Mouse (Mus musculus) heart, embryonic 14.5 days (tissue): ENCODE data around the gene Gm17545. TPM values are rescaled to one million over a fixed set of nuclear protein-coding genes. Genes with fewer than 3 reads are reported as not detected.

Source experiments
- ATAC-seq: fragments of 200-750 bp; cut with Nextera tagmentation; 2 replicates; pipeline ENCODE4 v1.8.0; 2017; ENCODE audit warnings: low read depth, moderate TSS enrichment; ENCODE audit not compliant: insufficient number of reproducible peaks, insufficient read depth, low FRiP score
- H3K27ac ChIP-seq, 2 experiments: fragments of 200-500 bp in 1 of 2; fragments of 300-500 bp in 1 of 2; sonication (generic) in 1 of 2; replicated peaks in 1 of 2; 2 replicates each; pipeline ENCODE4 v1.5.1; 2012 to 2014; ENCODE audit warnings: low read depth in 2 of 2, low read length in 2 of 2, control low read depth in 1 of 2, mild to moderate bottlenecking in 1 of 2, mixed read lengths in 1 of 2; ENCODE audit not compliant: control insufficient read depth in 1 of 2, insufficient read depth in 1 of 2
- H3K27me3 ChIP-seq: fragments of 300-500 bp; sonication (generic); 2 replicates; pipeline ENCODE4 v1.6.1; 2014; ENCODE audit warnings: mild to moderate bottlenecking, low read length, control low read depth; ENCODE audit not compliant: control insufficient read depth, insufficient read depth
- H3K36me3 ChIP-seq: fragments of 300-500 bp; sonication (generic); 2 replicates; pipeline ENCODE4 v1.6.1; 2014; ENCODE audit warnings: mild to moderate bottlenecking, control low read depth, low read length, mixed read lengths; ENCODE audit not compliant: control insufficient read depth, insufficient read depth
- H3K4me1 ChIP-seq, 2 experiments: fragments of 200-500 bp in 1 of 2; fragments of 300-500 bp in 1 of 2; sonication (generic) in 1 of 2; 2 replicates each; pipeline ENCODE4 v1.6.1; 2012 to 2014; ENCODE audit warnings: low read length in 2 of 2, control low read depth in 1 of 2, mixed read lengths in 1 of 2; ENCODE audit not compliant: control insufficient read depth in 2 of 2, insufficient read depth in 2 of 2
- H3K4me2 ChIP-seq: fragments of 300-500 bp; sonication (generic); 2 replicates; pipeline ENCODE4 v1.6.1; 2014; ENCODE audit warnings: mild to moderate bottlenecking, low read length
- H3K4me3 ChIP-seq, 2 experiments: fragments of 200-500 bp in 1 of 2; fragments of 300-500 bp in 1 of 2; sonication (generic) in 1 of 2; 2 replicates each; pipeline ENCODE4 v1.5.1; 2012 to 2014; ENCODE audit warnings: low read length in 2 of 2, mild to moderate bottlenecking in 2 of 2, control low read depth in 1 of 2, low read depth in 1 of 2, moderate library complexity in 1 of 2; ENCODE audit not compliant: control insufficient read depth in 1 of 2, insufficient read depth in 1 of 2
- H3K9ac ChIP-seq: fragments of 300-500 bp; sonication (generic); 2 replicates; pipeline ENCODE4 v1.6.1; 2014; ENCODE audit warnings: mild to moderate bottlenecking, low read length
- H3K9me3 ChIP-seq: fragments of 300-500 bp; sonication (generic); 2 replicates; pipeline ENCODE4 v1.6.1; 2016; ENCODE audit warnings: low read length, control low read depth; ENCODE audit not compliant: control insufficient read depth
- WGBS: fragments of 180-500 bp; shearing (Covaris S2); extraction: QIAGEN DNeasy Blood & Tissue Kit; methylation state at CpG from one replicate; pipeline ENCODE4 v1.1.7; 2014; 5-methylcytosine and 5-hydroxymethylcytosine counted together
- polyA plus RNA-seq: library from polyadenylated mRNA; unstranded; fragments of >200 nt; fragmentation: Nextera tagmentation; extraction: Ambion mirVana; gene quantifications from 2 replicates; pipeline ENCODE4 v1.2.1, GENCODE M21; 2014

Gm17545 gene
- polyA plus RNA-seq, 1 experiment from 2014 or later = not detected

- Histone ChIP-seq H3K4me1 (no peaks in the 10 kb centered on the region), H3K4me3 (no peak overlapping the region), H3K36me3 (no peaks in the 10 kb centered on the region), H3K27ac (no peak overlapping the region), H3K4me2 (no peak overlapping the region), H3K27me3 (no peaks in the 10 kb centered on the region), H3K9ac (no peak overlapping the region), H3K9me3 (no peaks in the 10 kb centered on the region; the same call in 1 of the 2 replicates)
- ATAC-seq = no peak
- WGBS = 76% methylated on average over 2 of the region's 2 CpGs
Measured at GRCm38 (mm10) chr9:22495133-22495532, 41.0 kb downstream of the Gm17545 start.

GRCm38 (mm10) chr9:22497021-22497767, 43.1 kb downstream of the Gm17545 start:
- no peaks in the 10 kb centered on the region for H3K27me3 ChIP-seq
- H3K4me1 ChIP-seq = no peaks in the 10 kb centered on the region
- H3K36me3 ChIP-seq = no peaks in the 10 kb centered on the region
- H3K9me3 ChIP-seq = no peaks in the 10 kb centered on the region; the same call in 1 of the 2 replicates
- 78% methylated on average over 6 of the region's 6 CpGs for WGBS
- H3K27ac ChIP-seq = no peak overlapping the region
- no peak overlapping the region for H3K4me2 ChIP-seq
- H3K4me3 ChIP-seq = no peak overlapping the region
- no peak overlapping the region for H3K9ac ChIP-seq
- ATAC-seq = no peak

GRCm38 (mm10) chr9:22502972-22503371, 48.9 kb downstream of the Gm17545 start:
- Histone ChIP-seq H3K36me3 (no peaks in the 10 kb centered on the region), H3K4me1 (peaks cover 7 to 9% of the 10 kb centered on the region in 2 experiments; a peak in 2 of 4 replicates), H3K27me3 (no peaks in the 10 kb centered on the region), H3K4me3 (no peak overlapping the region), H3K9ac (no peak overlapping the region), H3K4me2 (no peak overlapping the region), H3K9me3 (no peaks in the 10 kb centered on the region), H3K27ac (no peak overlapping the region)
- 90% methylated on average over 2 of the region's 2 CpGs for WGBS
- ATAC-seq = no peak

- Histone ChIP-seq H3K4me2 (no peak overlapping the region), H3K9ac (no peak overlapping the region), H3K36me3 (no peaks in the 10 kb centered on the region), H3K9me3 (no peaks in the 10 kb centered on the region), H3K4me1 (peaks cover 7 to 9% of the 10 kb centered on the region in 2 experiments; a peak in 2 of 4 replicates), H3K27ac (no peak overlapping the region), H3K4me3 (no peak overlapping the region), H3K27me3 (no peaks in the 10 kb centered on the region)
- ATAC-seq = no peak
- WGBS = 84% methylated on average over 5 of the region's 5 CpGs
Measured at GRCm38 (mm10) chr9:22503581-22503980, 49.5 kb downstream of the Gm17545 start.

GRCm38 (mm10) chr9:22505574-22505973, 51.5 kb downstream of the Gm17545 start:
- peaks cover 7 to 9% of the 10 kb centered on the region in 2 experiments; a peak in 2 of 4 replicates for H3K4me1 ChIP-seq
- WGBS = 31% methylated on average over 2 of the region's 2 CpGs
- no peak for ATAC-seq
- no peak overlapping the region for H3K4me2 ChIP-seq
- H3K27me3 ChIP-seq = no peaks in the 10 kb centered on the region
- no peaks in the 10 kb centered on the region for H3K36me3 ChIP-seq
- H3K9ac ChIP-seq = no peak overlapping the region
- H3K27ac ChIP-seq = no peak overlapping the region
- H3K4me3 ChIP-seq = no peak overlapping the region
- no peaks in the 10 kb centered on the region for H3K9me3 ChIP-seq

Other genes with a start within 250 kb of the Gm17545 start
- gene Zfp809, start 228.6 kb upstream of the Gm17545 start, polyA plus RNA-seq = 23.1 and 25.3 TPM in 2 replicates
- gene Zfp599, start 194.4 kb upstream of the Gm17545 start, polyA plus RNA-seq = 4.0 and 4.9 TPM in 2 replicates
- gene Zfp810, start 146.6 kb upstream of the Gm17545 start, polyA plus RNA-seq = 16.4 and 16.7 TPM in 2 replicates
- 57.6 and 62.0 TPM in 2 replicates for gene Anln, start 65.1 kb upstream of the Gm17545 start, polyA plus RNA-seq
- 1.9 and 2.2 TPM in 2 replicates for gene 9530077C05Rik, start 42.8 kb upstream of the Gm17545 start, polyA plus RNA-seq
- 51.1 and 52.3 TPM in 2 replicates for gene Rp9, start 15.5 kb downstream of the Gm17545 start, polyA plus RNA-seq
- 6.4 and 11.6 TPM in 2 replicates for gene Bbs9, start 21.4 kb downstream of the Gm17545 start, polyA plus RNA-seq